Mouse (Mus musculus): Measurements from ENCODE around the gene Hipk3. TPM values are rescaled to one million over a fixed set of nuclear protein-coding genes. Genes with fewer than 3 reads are reported as not detected.

Gene Hipk3
- total and polyA plus RNA-seq, 3 experiments, result 12.2 to 69.2 (median 49.7) TPM

DNA sequence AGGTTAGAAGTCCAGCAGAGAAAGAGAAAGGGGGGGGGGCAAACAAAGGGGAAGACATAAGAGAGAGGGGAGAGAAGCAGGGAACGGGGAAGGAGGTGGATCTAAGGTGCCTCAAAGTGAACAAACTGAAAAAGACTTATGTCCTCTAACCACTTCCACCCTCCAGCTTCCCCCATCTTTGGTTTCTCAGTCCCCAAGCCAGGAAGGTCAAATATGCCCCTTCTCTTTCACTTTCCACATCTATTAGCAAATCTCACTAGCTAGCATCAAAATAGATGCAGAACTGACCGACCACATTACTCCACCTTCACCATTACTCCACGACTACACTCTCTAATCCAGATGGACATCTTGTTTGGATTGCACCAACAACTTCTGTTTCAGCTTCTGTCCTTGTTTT is 43.6 kb downstream of the Hipk3 start:
- no peaks in the 10 kb centered on the region for H3K27me3 ChIP-seq (ENCODE audit: insufficient read depth, low read length)
- H3K4me3 ChIP-seq (ENCODE audit: low read depth, low read length), result no peak overlapping the region
- ATAC-seq (ENCODE audit: extremely low read depth, insufficient number of reproducible peaks, low FRiP score, poor library complexity, severe bottlenecking), result no peak
- H3K9me3 ChIP-seq (replicated peaks), result no peaks in the 10 kb centered on the region
- peaks cover 2% of the 10 kb centered on the region; the same call in 1 of the 2 replicates for H3K4me1 ChIP-seq (ENCODE audit: insufficient read depth, low read depth, low read length)
- H3K36me3 ChIP-seq (replicated peaks), result peaks cover 18% of the 10 kb centered on the region
- DNase-seq (ENCODE audit: low spot score), result no peak
- TF ChIP-seq POLR2AphosphoS5 (IDR thresholded peaks at IDR 0.05; ENCODE audit: insufficient replicate concordance, low read depth, low read length), result no peak
- TF ChIP-seq CTCF (IDR thresholded peaks at IDR 0.05; ENCODE audit: low read depth, low read length), result no peak
- TF ChIP-seq GATA1 (IDR thresholded peaks at IDR 0.05; ENCODE audit: borderline replicate concordance, low read length), result no peak
- no peak for TF ChIP-seq GATA2 (IDR thresholded peaks at IDR 0.05; ENCODE audit: borderline replicate concordance, low read depth, low read length)
- TF ChIP-seq TAL1 (conservative IDR thresholded peaks at IDR 0.05; ENCODE audit: low read depth, low read length), result no peak

DNA sequence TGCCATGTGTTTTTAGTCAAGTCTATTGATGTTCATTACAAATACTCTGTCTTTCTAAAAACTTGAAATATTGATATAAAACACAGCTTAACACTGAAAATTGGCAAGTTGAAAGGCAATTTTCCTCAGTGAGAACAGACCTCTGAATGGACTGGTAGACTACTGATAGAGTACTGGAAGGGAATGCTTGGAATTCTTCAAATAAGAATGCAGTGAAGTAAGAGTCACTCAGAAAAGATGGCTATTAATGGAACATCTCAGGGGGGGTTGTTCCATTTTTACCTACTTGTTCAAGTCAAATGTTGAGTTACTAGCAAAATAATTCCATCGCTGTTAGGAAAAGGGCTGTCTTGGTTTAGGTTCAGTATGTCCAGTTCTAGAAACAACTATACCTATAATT is 45.1 kb downstream of the Hipk3 start:
- no peak for TF ChIP-seq TAL1 (conservative IDR thresholded peaks at IDR 0.05; ENCODE audit: low read depth, low read length)
- ATAC-seq (ENCODE audit: extremely low read depth, insufficient number of reproducible peaks, low FRiP score, poor library complexity, severe bottlenecking) (no peak), DNase-seq (ENCODE audit: low spot score) (no peak)
- no peak overlapping the region for H3K4me3 ChIP-seq (ENCODE audit: low read depth, low read length)
- no peaks in the 10 kb centered on the region for H3K27me3 ChIP-seq (ENCODE audit: insufficient read depth, low read length)
- H3K9me3 ChIP-seq (replicated peaks), result no peaks in the 10 kb centered on the region
- H3K36me3 ChIP-seq (replicated peaks), result peaks cover 26% of the 10 kb centered on the region
- peaks cover 2% of the 10 kb centered on the region; the same call in 1 of the 2 replicates for H3K4me1 ChIP-seq (ENCODE audit: insufficient read depth, low read depth, low read length)

DNA sequence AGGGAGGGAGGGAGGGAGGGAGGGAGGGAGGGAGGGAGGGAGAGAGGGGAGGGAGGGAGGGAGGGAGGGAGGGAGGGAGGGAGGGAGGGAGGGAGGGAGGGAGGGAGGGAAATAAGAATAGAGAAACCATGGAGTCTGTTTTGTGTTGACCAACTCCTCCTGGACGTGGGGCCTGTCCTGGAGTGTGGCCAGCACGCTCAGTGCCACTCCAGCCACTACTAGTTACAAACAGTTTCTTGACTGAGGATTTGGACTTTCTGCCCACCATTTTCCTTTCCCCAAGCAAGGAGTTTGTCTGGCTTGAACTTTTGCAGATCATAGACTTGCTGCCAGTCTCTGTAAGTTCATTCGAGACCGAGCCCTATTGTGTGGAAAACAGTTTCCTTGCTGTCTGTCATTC is 46.0 kb downstream of the Hipk3 start:
- Histone ChIP-seq H3K4me3 (ENCODE audit: low read depth, low read length) (no peak overlapping the region), H3K4me1 (ENCODE audit: insufficient read depth, low read depth, low read length) (peaks cover 2% of the 10 kb centered on the region; the same call in 1 of the 2 replicates), H3K27me3 (ENCODE audit: insufficient read depth, low read length) (no peaks in the 10 kb centered on the region), H3K36me3 (replicated peaks) (peaks cover 31% of the 10 kb centered on the region), H3K9me3 (replicated peaks) (no peaks in the 10 kb centered on the region)
- DNase-seq (ENCODE audit: low spot score) (no peak), ATAC-seq (ENCODE audit: extremely low read depth, insufficient number of reproducible peaks, low FRiP score, poor library complexity, severe bottlenecking) (no peak)
- no peak for TF ChIP-seq POLR2AphosphoS5 (IDR thresholded peaks at IDR 0.05; ENCODE audit: insufficient replicate concordance, low read depth, low read length)
- no peak for TF ChIP-seq CTCF (IDR thresholded peaks at IDR 0.05; ENCODE audit: low read depth, low read length)

GRCm38 (mm10) chr2:104446016-104446415 is 48.2 kb downstream of the Hipk3 start:
- TF ChIP-seq CTCF (IDR thresholded peaks at IDR 0.05; ENCODE audit: low read depth, low read length) (no peak), POLR2AphosphoS5 (IDR thresholded peaks at IDR 0.05; ENCODE audit: insufficient replicate concordance, low read depth, low read length) (no peak), GATA2 (IDR thresholded peaks at IDR 0.05; ENCODE audit: borderline replicate concordance, low read depth, low read length) (no peak), TAL1 (conservative IDR thresholded peaks at IDR 0.05; ENCODE audit: low read depth, low read length) (no peak)
- no peaks in the 10 kb centered on the region for H3K27me3 ChIP-seq (ENCODE audit: insufficient read depth, low read length)
- DNase-seq (ENCODE audit: low spot score) (no peak), ATAC-seq (ENCODE audit: extremely low read depth, insufficient number of reproducible peaks, low FRiP score, poor library complexity, severe bottlenecking) (no peak)
- H3K9me3 ChIP-seq (replicated peaks), result no peaks in the 10 kb centered on the region
- peaks cover 44% of the 10 kb centered on the region for H3K36me3 ChIP-seq (replicated peaks)
- peaks cover 2% of the 10 kb centered on the region; the same call in 1 of the 2 replicates for H3K4me1 ChIP-seq (ENCODE audit: insufficient read depth, low read depth, low read length)
- no peak overlapping the region for H3K4me3 ChIP-seq (ENCODE audit: low read depth, low read length)

GRCm38 (mm10) chr2:104444776-104445175 is 49.5 kb downstream of the Hipk3 start:
- DNase-seq (ENCODE audit: low spot score) (peak; percentile 14), ATAC-seq (ENCODE audit: extremely low read depth, insufficient number of reproducible peaks, low FRiP score, poor library complexity, severe bottlenecking) (peak; percentile 49)
- Histone ChIP-seq H3K27me3 (ENCODE audit: insufficient read depth, low read length) (no peaks in the 10 kb centered on the region), H3K36me3 (replicated peaks) (peaks cover 53% of the 10 kb centered on the region), H3K4me3 (ENCODE audit: low read depth, low read length) (no peak overlapping the region), H3K9me3 (replicated peaks) (no peaks in the 10 kb centered on the region), H3K4me1 (ENCODE audit: insufficient read depth, low read depth, low read length) (peaks cover 2% of the 10 kb centered on the region; the same call in 1 of the 2 replicates)
- TF ChIP-seq TAL1 (conservative IDR thresholded peaks at IDR 0.05; ENCODE audit: low read depth, low read length) (no peak), POLR2AphosphoS5 (IDR thresholded peaks at IDR 0.05; ENCODE audit: insufficient replicate concordance, low read depth, low read length) (no peak), GATA1 (IDR thresholded peaks at IDR 0.05; ENCODE audit: borderline replicate concordance, low read length) (no peak), CTCF (IDR thresholded peaks at IDR 0.05; ENCODE audit: low read depth, low read length) (peak; percentile 18; the same call in 1 of the 2 replicates), GATA2 (IDR thresholded peaks at IDR 0.05; ENCODE audit: borderline replicate concordance, low read depth, low read length) (no peak)

DNA sequence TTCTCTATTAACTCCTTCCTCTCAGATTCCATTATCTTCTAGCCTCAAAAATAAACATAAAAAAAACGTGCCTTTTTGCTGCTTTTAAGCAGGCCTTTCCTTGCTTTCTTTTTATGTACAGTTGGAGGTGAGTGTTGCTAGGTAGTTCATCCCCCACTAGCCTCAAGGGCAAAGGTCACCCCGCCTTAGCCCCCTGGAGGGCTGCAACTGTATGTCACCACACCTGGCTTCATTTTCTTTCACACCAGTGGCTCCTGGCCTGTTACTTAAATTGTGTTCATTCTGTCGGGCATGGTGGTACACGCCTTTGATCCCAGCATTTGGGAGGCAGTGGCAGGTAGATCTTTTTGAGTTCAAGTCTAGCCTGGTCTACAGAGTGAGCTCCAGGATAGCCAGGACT is 51.9 kb downstream of the Hipk3 start:
- H3K36me3 ChIP-seq (replicated peaks), result peaks cover 62% of the 10 kb centered on the region
- no peak for DNase-seq (ENCODE audit: low spot score)
- no peak for ATAC-seq (ENCODE audit: extremely low read depth, insufficient number of reproducible peaks, low FRiP score, poor library complexity, severe bottlenecking)

GRCm38 (mm10) chr2:104436226-104436625 is 58.0 kb downstream of the Hipk3 start:
- no peak overlapping the region for H3K4me3 ChIP-seq (ENCODE audit: low read depth, low read length)
- no peak for ATAC-seq (ENCODE audit: extremely low read depth, insufficient number of reproducible peaks, low FRiP score, poor library complexity, severe bottlenecking)
- no peaks in the 10 kb centered on the region for H3K9me3 ChIP-seq (replicated peaks)
- no peak for TF ChIP-seq TAL1 (conservative IDR thresholded peaks at IDR 0.05; ENCODE audit: low read depth, low read length)
- no peak for TF ChIP-seq GATA1 (IDR thresholded peaks at IDR 0.05; ENCODE audit: borderline replicate concordance, low read length)
- no peak for TF ChIP-seq CTCF (IDR thresholded peaks at IDR 0.05; ENCODE audit: low read depth, low read length)
- no peak for TF ChIP-seq GATA2 (IDR thresholded peaks at IDR 0.05; ENCODE audit: borderline replicate concordance, low read depth, low read length)
- TF ChIP-seq POLR2AphosphoS5 (IDR thresholded peaks at IDR 0.05; ENCODE audit: insufficient replicate concordance, low read depth, low read length), result no peak
- H3K4me1 ChIP-seq (ENCODE audit: insufficient read depth, low read depth, low read length), result no peaks in the 10 kb centered on the region
- no peaks in the 10 kb centered on the region for H3K27me3 ChIP-seq (ENCODE audit: insufficient read depth, low read length)
- peaks cover 77% of the 10 kb centered on the region for H3K36me3 ChIP-seq (replicated peaks)
- DNase-seq (ENCODE audit: low spot score), result no peak

More for the DNA sequence above, 51.9 kb downstream of the Hipk3 start:
- H3K4me1 ChIP-seq (ENCODE audit: insufficient read depth, low read depth, low read length), result peaks cover 2% of the 10 kb centered on the region; the same call in 1 of the 2 replicates
- no peaks in the 10 kb centered on the region for H3K9me3 ChIP-seq (replicated peaks)
- no peak overlapping the region for H3K4me3 ChIP-seq (ENCODE audit: low read depth, low read length)
- H3K27me3 ChIP-seq (ENCODE audit: insufficient read depth, low read length), result no peaks in the 10 kb centered on the region
- TF ChIP-seq TAL1 (conservative IDR thresholded peaks at IDR 0.05; ENCODE audit: low read depth, low read length) (no peak), CTCF (IDR thresholded peaks at IDR 0.05; ENCODE audit: low read depth, low read length) (no peak), GATA2 (IDR thresholded peaks at IDR 0.05; ENCODE audit: borderline replicate concordance, low read depth, low read length) (no peak), POLR2AphosphoS5 (IDR thresholded peaks at IDR 0.05; ENCODE audit: insufficient replicate concordance, low read depth, low read length) (no peak), GATA1 (IDR thresholded peaks at IDR 0.05; ENCODE audit: borderline replicate concordance, low read length) (no peak)

All from G1E (cell line).